Mouse (Mus musculus) ES-Bruce4 (cell line): ENCODE results near the gene Ptgds. TPM values are rescaled to one million over a fixed set of nuclear protein-coding genes. Genes with fewer than 3 reads are reported as not detected.

Experiments used
- H3K27ac ChIP-seq: 2 replicates; pipeline ENCODE4 v1.5.1; 2012; ENCODE audit warnings: low read length, inconsistent platforms; ENCODE audit not compliant: insufficient read depth
- H3K27me3 ChIP-seq: 2 replicates; pipeline ENCODE4 v1.6.1; 2012; ENCODE audit warnings: mild to moderate bottlenecking, low read length, inconsistent platforms; ENCODE audit not compliant: control insufficient read depth, poor library complexity, insufficient read depth, severe bottlenecking
- H3K36me3 ChIP-seq: 2 replicates; pipeline ENCODE4 v1.6.1; 2012; ENCODE audit warnings: inconsistent platforms, mild to moderate bottlenecking, low read length, moderate library complexity; ENCODE audit not compliant: control insufficient read depth, poor library complexity, insufficient read depth, severe bottlenecking
- H3K4me1 ChIP-seq: one replicate; pipeline ENCODE4 v1.8.1; 2011; ENCODE audit warnings: low read length; ENCODE audit not compliant: control insufficient read depth, insufficient read depth
- H3K4me3 ChIP-seq: 2 replicates; pipeline ENCODE4 v1.5.1; 2011; ENCODE audit warnings: low read depth, mild to moderate bottlenecking, low read length
- H3K9ac ChIP-seq: 2 replicates; pipeline ENCODE4 v1.6.1; 2012; ENCODE audit warnings: low read depth, mild to moderate bottlenecking, inconsistent platforms; ENCODE audit not compliant: poor library complexity, severe bottlenecking
- H3K9me3 ChIP-seq: replicated peaks from 2 replicates; pipeline ENCODE4 v1.6.1; 2012; ENCODE audit warnings: mild to moderate bottlenecking, low read length, inconsistent platforms; ENCODE audit not compliant: control insufficient read depth, poor library complexity, insufficient read depth, severe bottlenecking
- CTCF ChIP-seq: IDR thresholded peaks from one replicate; pipeline ENCODE4 v1.8.1; 2011; ENCODE audit warnings: low read depth, low read length
- EP300 ChIP-seq: IDR thresholded peaks from 2 replicates; pipeline ENCODE4 v1.6.1; 2011; ENCODE audit warnings: low read depth, low read length; ENCODE audit not compliant: insufficient read depth
- POLR2A ChIP-seq: IDR thresholded peaks from one replicate; pipeline ENCODE4 v1.8.1; 2011; ENCODE audit warnings: low read length; ENCODE audit not compliant: insufficient read depth
- polyA plus RNA-seq: library from polyadenylated mRNA; stranded (reverse); fragments of >200 nt; gene quantifications from 2 replicates; pipeline ENCODE4 v1.2.4, GENCODE M21; 2011; ENCODE audit warnings: low read depth; ENCODE audit not compliant: missing spikeins, insufficient read depth, insufficient read length

Ptgds gene
- polyA plus RNA-seq, 1 experiment: 0.57 TPM

DNA sequence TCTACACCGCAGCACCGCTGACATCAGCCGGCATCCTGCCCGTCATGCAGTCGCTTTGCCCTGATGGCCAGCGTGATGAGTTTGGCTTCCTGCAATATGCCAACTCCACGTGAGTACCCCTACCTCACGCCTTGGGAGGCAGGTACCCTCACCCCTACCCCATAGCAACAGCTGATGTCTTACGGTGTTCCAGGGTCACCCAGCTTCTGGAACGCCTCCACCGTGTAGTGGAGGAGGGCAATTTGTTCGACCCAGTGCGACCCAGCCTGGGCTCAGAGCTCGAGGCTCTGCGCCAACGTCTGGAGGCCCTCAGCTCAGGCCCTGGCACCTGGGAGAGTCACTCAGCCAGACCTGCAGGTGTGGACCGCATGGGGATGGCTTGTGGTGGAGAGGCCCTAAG is 36.7 kb downstream of the Ptgds start:
- no peak overlapping the region for H3K9ac ChIP-seq
- no peaks in the 10 kb centered on the region for H3K36me3 ChIP-seq
- H3K9me3 ChIP-seq: no peaks in the 10 kb centered on the region
- H3K27me3 ChIP-seq: no peaks in the 10 kb centered on the region
- no peak overlapping the region for H3K4me3 ChIP-seq
- no peaks in the 10 kb centered on the region for H3K4me1 ChIP-seq
- TF ChIP-seq CTCF: no peak
- TF ChIP-seq POLR2A: no peak
- no peak for TF ChIP-seq EP300
- no peak overlapping the region for H3K27ac ChIP-seq

DNA sequence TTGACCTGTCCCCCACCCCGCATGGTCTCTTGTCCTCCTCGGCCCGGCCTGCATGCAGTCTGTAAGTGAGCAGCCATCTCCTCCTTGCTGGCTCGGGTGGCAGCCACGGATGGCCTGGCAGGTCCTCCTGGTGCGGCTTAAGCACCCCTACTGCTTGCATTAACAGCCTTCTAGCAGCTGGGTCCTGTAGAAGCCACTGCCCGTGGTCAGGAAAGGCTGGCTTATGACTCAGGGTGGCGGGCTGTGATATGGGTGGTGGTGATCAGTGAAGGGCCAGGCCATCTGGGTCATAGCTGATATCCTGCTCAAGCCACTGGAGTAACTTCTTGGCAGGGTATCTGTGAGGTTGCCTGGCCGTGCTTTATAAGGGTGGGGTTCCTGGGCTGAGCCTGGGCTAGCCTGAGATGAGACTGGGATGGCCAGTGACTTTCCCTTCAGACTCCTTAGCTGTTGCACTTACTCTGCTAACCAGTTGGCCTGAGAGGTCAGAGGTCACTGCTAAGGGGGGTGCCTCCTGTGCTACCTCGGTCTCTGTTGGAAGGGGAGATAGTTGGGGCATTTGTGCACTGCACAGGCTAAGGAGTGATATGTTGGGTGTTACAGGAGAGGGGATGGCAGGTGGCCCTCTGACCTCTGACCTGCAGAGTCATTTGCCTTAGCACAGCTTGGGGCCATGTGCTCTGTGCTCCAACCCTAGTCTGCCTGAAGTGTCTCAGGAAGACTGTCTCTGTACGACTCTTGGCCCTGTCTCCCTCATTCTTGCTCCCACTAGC is 37.3 kb downstream of the Ptgds start:
- H3K9me3 ChIP-seq: no peaks in the 10 kb centered on the region

DNA sequence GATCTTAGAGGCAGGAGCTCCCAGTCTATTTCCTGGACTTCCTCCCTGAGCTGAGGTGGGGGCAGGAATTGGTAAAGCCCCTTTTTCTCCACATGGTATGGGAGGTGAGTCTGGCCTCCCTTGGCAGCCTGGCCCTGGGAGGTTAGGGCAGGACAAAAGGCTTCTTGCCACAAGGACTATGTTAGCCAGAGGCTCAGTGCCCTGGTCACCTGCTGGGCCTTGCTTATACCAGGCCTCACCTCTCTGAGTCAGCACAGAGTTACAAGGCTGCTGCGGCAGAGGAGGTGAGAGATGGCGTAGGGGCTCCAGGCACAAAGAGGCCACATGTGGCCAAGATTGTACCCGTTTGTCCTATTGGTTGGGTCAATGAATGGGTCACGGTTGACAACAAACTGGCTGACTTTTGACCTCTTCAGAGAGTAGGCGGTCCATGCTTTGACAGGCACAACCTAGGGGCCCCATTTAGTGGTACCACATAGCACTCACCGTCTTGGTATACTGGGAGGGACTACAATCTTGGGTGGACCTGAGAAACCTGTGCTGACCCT is 38.5 kb downstream of the Ptgds start:
- TF ChIP-seq POLR2A: no peak
- no peak for TF ChIP-seq EP300
- TF ChIP-seq CTCF: no peak
- Histone ChIP-seq H3K4me1 (no peaks in the 10 kb centered on the region), H3K36me3 (no peaks in the 10 kb centered on the region), H3K4me3 (no peak overlapping the region), H3K9ac (no peak overlapping the region), H3K27me3 (no peaks in the 10 kb centered on the region), H3K27ac (no peak overlapping the region), H3K9me3 (no peaks in the 10 kb centered on the region)

More for the DNA sequence above, 37.3 kb downstream of the Ptgds start:
- H3K27me3 ChIP-seq: no peaks in the 10 kb centered on the region
- no peaks in the 10 kb centered on the region for H3K36me3 ChIP-seq
- no peak overlapping the region for H3K9ac ChIP-seq
- no peak overlapping the region for H3K27ac ChIP-seq
- H3K4me3 ChIP-seq: no peak overlapping the region
- TF ChIP-seq EP300 (no peak), POLR2A (no peak), CTCF (no peak)
- H3K4me1 ChIP-seq: no peaks in the 10 kb centered on the region

DNA sequence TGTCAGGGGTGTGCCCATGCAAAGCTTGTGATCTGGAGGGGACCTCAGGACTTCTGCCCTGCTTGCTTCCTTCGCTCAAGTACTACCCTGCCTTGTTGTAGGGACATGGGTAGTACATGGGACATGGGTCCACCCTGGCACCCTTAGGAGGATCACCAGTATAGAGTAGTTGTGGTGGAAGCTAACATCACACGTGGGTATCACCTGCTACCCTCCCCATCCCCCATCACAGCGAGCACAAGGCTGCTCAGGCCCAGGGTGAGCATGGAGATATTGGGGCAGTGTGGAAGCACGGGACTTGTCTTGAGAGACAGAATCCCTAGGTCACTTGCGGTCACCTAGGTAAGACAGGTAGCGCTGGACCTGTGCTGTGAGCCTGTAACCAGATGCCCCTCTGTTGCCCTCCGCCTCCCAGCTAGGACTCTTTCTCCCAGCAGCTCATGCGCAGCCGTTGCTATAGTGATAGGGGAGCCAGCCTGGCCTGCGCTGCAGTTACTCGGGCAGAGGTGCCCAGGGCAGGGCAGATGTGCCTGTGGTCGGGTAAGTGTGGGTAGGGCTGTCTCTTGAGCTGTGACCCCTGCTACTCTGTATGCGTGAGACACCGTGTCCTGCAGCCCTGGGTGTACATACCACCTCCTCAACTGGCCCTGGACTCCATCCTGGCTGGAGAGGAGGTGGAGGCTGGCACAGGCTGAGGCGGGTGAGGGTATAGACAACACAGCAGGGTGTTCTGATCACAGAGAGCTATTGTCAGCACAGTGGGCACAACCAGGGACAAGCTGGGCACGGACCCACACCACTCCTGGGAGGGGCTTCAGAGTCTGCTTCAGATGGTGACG is 39.2 kb downstream of the Ptgds start:
- no peak overlapping the region for H3K27ac ChIP-seq
- H3K9me3 ChIP-seq: no peaks in the 10 kb centered on the region
- H3K4me1 ChIP-seq: no peaks in the 10 kb centered on the region
- H3K27me3 ChIP-seq: no peaks in the 10 kb centered on the region
- no peak overlapping the region for H3K9ac ChIP-seq
- H3K36me3 ChIP-seq: no peaks in the 10 kb centered on the region
- no peak for TF ChIP-seq POLR2A
- no peak for TF ChIP-seq CTCF
- no peak for TF ChIP-seq EP300
- no peak overlapping the region for H3K4me3 ChIP-seq

DNA sequence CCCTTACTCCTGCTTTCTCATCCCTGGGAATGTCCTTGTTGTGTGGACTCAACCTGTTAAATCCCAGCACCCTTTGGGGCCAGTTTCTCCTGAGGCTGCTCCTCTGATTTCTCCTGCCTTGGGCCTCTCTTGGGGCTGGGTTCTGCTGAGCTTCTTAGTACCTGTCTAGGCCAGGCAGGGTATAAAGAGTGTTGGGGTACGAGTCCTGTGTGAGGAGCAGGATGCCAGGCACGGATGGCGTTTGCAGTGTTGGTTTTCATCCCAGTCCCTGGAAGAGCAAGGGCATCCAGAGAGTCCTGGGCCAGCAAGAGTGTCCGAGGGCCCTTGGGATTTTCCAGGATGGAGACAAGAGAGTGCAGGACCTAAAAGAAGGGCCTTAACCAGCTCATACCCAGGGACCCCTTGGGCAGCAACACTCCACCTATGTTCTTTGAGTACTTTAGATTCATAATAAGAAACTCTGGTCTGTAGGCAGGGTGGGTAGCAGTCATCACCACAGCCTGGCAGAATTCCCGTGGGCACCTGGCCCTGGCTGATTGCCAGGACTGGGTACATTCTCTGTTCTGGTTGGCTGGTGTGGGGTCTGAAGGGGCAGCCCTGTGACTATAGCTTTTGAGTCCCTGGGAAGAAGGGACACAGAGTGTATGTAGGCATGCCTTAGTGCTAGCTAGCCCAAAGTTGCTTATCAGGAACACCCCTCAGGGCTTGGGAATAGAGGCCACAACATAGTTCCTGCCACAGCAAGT is 40.2 kb downstream of the Ptgds start:
- H3K27me3 ChIP-seq: no peaks in the 10 kb centered on the region
- no peaks in the 10 kb centered on the region for H3K36me3 ChIP-seq
- H3K4me1 ChIP-seq: no peaks in the 10 kb centered on the region
- H3K27ac ChIP-seq: no peak overlapping the region
- TF ChIP-seq POLR2A (no peak), EP300 (no peak), CTCF (no peak)
- H3K4me3 ChIP-seq: peak overlapping the region; percentile 82
- no peaks in the 10 kb centered on the region for H3K9me3 ChIP-seq
- H3K9ac ChIP-seq: peak overlapping the region; percentile 70
